ENCODE assay signal across 8 mouse cellular contexts in the genomic region with DNA sequence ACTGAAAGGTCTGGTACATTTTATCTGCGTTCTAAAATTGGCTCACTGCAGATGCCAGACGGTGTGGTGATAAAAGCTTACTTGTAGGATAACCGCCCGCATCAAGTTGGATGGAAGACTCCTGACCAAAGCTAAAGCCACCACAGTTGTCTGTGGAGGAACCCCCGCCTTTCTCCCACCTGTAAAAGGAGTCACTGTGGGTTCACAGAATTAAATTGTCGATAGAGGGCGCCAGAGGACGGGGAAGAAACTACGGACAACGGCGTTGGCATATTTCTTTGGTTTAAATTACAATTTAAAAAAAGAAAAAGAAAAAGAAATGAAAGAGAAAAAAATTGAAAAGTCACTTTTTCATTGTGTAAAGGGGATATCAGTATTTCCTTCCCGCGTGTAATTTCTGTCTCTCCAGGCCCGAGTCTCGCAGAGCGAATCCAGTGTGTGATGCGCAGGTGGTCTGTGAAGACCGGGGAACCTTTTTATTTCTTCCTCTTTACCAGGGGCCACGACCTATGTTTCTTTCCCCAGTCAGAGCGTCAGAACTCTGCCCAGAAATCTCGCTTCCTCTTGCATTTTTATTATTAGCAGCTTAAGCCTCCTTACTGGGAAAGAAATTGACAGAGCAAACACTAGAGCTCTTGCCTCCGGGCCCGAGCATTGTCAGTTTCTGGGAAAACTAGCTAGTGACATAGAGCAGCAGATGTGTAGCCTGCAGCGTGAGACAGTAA. TPM values are rescaled to one million over a fixed set of nuclear protein-coding genes. Genes with fewer than 3 reads are reported as not detected.
DNase-seq lines count a peak whose midpoint lies in the region; ATAC-seq and TF ChIP-seq lines count a peak whose summit lies in the region.

No protein-coding gene starts in this region.

- H3K4me3 ChIP-seq in bone marrow, adult 2 months (replicated peaks; ENCODE audit: control insufficient read depth, low read depth, low read length), result no peak overlapping the region

- ATAC-seq in erythroblast, adult 5-6 weeks (replicated peaks; ENCODE audit: low FRiP score, poor library complexity, severe bottlenecking), result no peak

- WGBS in bone marrow, adult 2 months, result 27% methylated on average over 24 of the region's 24 CpGs

- no peaks in the 10 kb centered on the region for H3K4me1 ChIP-seq in bone marrow, adult 2 months (ENCODE audit: control insufficient read depth, insufficient read depth, low read length)

- no peak overlapping the region for H3K27ac ChIP-seq in bone marrow, adult 2 months (ENCODE audit: control insufficient read depth, insufficient read depth, low read depth, low read length, poor library complexity)

- peak; percentile 52; the same call in 1 of the 2 replicates for TF ChIP-seq CTCF in bone marrow, adult 2 months (IDR thresholded peaks at IDR 0.05; ENCODE audit: control insufficient read depth, insufficient read depth, low read length)

- DNase-seq in urinary bladder, postnatal 25 days (ENCODE audit: low spot score), result peak; percentile 60
- DNase-seq in urinary bladder, postnatal 10 days (ENCODE audit: low spot score), result no peak
- peak; percentile 71 for DNase-seq in forelimb bud, embryonic 11.5 days (ENCODE audit: low read depth, low spot score)
- DNase-seq in layer of hippocampus, adult 18-20 months (ENCODE audit: low spot score in 2 of 2), result peak; percentile 21 to 69
- peak; percentile 78 for DNase-seq in lung, postnatal 14 days
- DNase-seq in right cerebral cortex, postnatal 14 days, result peak; percentile 68

- TF ChIP-seq POLR2A in bone marrow, adult 2 months (IDR thresholded peaks at IDR 0.05; ENCODE audit: borderline replicate concordance, control insufficient read depth, low read depth, low read length), result no peak

RNA-seq across cellular contexts. Expression of gene Rpl34, which starts 30.7 kb away (rescaled TPM):
- 611 and 941 TPM in 2 replicates for polyA plus RNA-seq in bone marrow, adult 2 months (2011; ENCODE audit: insufficient read depth, insufficient read length, low replicate concordance, missing spikeins)
- total RNA-seq in layer of hippocampus, adult 18-20 months (2021), result 100 to 1,000 TPM; 350 to 366 TPM
- 359 and 391 TPM in 2 replicates for total RNA-seq in erythroblast, adult 5-6 weeks (2015; ENCODE audit: low replicate concordance)
- total RNA-seq in erythroblast, adult 5-6 weeks (2017; ENCODE audit: low replicate concordance), result 424 and 588 TPM in 2 replicates

RNA-seq across cellular contexts. Expression of gene Ostc, which starts 51.6 kb away (rescaled TPM):
- polyA plus RNA-seq in bone marrow, adult 2 months (2011; ENCODE audit: insufficient read depth, insufficient read length, low replicate concordance, missing spikeins), result 41.1 and 75.0 TPM in 2 replicates
- total RNA-seq in layer of hippocampus, adult 18-20 months (2021), result 10 to 100 TPM; 56.3 to 61.5 TPM
- total RNA-seq in erythroblast, adult 5-6 weeks (2015; ENCODE audit: low replicate concordance), result 45.4 and 56.7 TPM in 2 replicates
- 43.6 and 58.4 TPM in 2 replicates for total RNA-seq in erythroblast, adult 5-6 weeks (2017; ENCODE audit: low replicate concordance)
